Mouse (Mus musculus): Measurements from ENCODE around the gene Mmd2. TPM values are rescaled to one million over a fixed set of nuclear protein-coding genes. Genes with fewer than 3 reads are reported as not detected.

Gene Mmd2
- polyA plus RNA-seq, 1 experiment from 2014 or later: 59.2 TPM

DNA sequence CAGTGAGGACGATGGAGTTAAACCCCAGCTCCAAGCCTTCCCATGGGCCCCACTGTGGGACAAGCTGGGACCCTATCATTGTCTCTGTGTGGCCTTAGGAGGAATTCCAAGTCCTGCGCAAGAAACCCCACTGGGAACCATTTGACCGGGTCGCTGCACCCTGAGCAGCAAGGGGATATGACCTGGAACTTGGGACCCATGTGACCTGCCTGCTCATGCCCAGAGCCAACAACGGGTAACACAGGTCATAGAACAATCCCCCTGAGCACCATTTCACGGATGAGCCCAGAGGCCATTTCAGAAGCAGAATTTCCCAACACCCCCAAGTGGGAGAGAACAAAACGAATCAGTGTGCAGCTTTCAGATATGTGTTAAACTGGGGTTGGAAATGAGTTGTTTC is 4.2 kb downstream of the Mmd2 start:
- ATAC-seq (ENCODE audit: low FRiP score): no peak
- H3K4me3 ChIP-seq (replicated peaks): no peak overlapping the region
- H3K4me2 ChIP-seq: no peak overlapping the region
- H3K36me3 ChIP-seq: no peaks in the 10 kb centered on the region
- no peak overlapping the region for H3K27ac ChIP-seq (replicated peaks)
- H3K9ac ChIP-seq (replicated peaks): no peak overlapping the region
- 74% methylated on average over 7 of the region's 7 CpGs for WGBS
- no peaks in the 10 kb centered on the region for H3K9me3 ChIP-seq (replicated peaks)
- H3K27me3 ChIP-seq (replicated peaks): peaks cover 3% of the 10 kb centered on the region; the same call in 1 of the 2 replicates
- H3K4me1 ChIP-seq: peaks cover 11% of the 10 kb centered on the region

DNA sequence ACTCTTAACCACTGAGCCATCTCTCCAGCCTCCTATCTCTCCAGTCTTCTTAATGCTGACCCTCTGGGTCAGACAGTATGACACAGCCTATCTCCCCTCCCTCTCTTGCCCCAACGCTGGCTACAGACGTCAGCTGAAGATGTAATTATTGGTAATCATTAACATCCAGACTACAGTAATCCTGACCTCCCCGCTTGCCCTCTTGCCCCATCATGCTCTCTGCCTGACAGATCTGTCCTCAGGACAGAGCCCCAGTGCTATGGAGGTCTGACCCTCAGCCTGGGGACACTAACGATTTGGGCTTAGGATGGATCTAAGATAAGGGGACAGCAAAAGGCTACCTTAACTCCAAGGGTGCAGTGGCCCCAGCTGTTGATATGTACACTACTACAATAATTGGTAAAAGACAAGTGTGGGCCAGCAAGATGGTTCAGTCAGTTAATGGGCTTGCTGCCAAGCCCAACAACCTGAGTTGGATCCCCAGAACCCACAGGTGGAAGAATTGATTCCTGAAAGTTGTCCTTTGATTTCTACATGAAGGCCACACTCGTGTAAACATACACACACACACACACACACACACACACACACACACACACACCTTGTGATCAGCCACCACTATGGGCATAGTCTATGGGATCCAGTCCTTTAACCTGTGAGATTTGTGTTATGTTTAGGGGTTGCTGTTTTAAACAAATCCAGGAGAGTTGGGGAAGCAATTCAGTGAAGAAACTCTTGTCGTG is 10.8 kb downstream of the Mmd2 start:
- no peaks in the 10 kb centered on the region for H3K9me3 ChIP-seq (replicated peaks)
- no peak overlapping the region for H3K4me3 ChIP-seq (replicated peaks)
- H3K36me3 ChIP-seq: no peaks in the 10 kb centered on the region
- WGBS: 75% methylated on average over 6 of the region's 6 CpGs
- H3K27ac ChIP-seq (replicated peaks): no peak overlapping the region
- H3K4me2 ChIP-seq: no peak overlapping the region
- no peaks in the 10 kb centered on the region for H3K27me3 ChIP-seq (replicated peaks)
- H3K4me1 ChIP-seq: peaks cover 3% of the 10 kb centered on the region; the same call in 1 of the 2 replicates
- no peak overlapping the region for H3K9ac ChIP-seq (replicated peaks)
- no peak for ATAC-seq (ENCODE audit: low FRiP score)

DNA sequence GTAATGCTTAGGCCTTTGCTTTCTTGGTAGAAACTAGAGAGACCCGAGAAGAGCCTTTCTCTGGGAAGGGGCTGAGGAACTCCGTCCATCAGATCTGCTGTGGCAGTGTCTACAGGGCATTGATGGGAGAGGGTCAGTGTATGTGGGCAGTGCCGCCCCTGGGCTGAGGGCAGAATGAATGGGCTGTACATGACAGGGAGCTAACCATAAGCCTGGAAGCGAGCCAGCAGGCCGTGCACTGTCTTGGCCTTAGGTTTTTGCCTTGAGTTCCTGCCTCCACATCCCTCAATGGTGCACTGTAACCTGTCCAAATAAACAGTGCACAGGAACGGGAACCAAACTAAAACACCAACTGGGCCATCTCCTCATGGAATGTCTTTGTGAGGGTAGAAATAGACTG is 11.9 kb downstream of the Mmd2 start:
- Histone ChIP-seq H3K27me3 (replicated peaks) (no peaks in the 10 kb centered on the region), H3K36me3 (no peaks in the 10 kb centered on the region), H3K9me3 (replicated peaks) (no peaks in the 10 kb centered on the region), H3K4me1 (no peaks in the 10 kb centered on the region), H3K4me3 (replicated peaks) (no peak overlapping the region), H3K27ac (replicated peaks) (no peak overlapping the region), H3K4me2 (no peak overlapping the region), H3K9ac (replicated peaks) (no peak overlapping the region)
- ATAC-seq (ENCODE audit: low FRiP score): no peak
- WGBS: 81% methylated on average over 6 of the region's 6 CpGs

DNA sequence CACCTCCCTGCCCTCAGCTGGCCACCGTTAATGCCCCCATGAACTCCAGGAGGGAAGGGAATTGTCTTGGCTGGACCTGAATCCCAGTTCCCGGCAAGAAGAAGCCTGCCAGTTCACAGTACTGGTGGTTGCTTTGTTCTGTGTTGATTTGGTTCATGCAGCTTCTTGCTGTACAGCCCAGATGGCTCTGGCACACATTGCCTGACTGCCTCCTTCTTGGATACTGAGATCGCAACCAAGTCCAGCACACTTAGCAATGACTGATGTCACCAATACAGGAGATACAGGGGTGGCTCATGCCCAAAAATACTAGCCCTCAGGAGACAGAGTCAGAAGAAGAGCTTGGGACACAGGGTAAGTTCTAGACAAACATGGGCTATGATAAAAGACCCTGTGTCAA is 12.9 kb downstream of the Mmd2 start:
- no peak for ATAC-seq (ENCODE audit: low FRiP score)
- Histone ChIP-seq H3K4me3 (replicated peaks) (no peak overlapping the region), H3K9ac (replicated peaks) (no peak overlapping the region), H3K4me1 (peaks cover 7% of the 10 kb centered on the region; the same call in 1 of the 2 replicates), H3K36me3 (no peaks in the 10 kb centered on the region), H3K27ac (replicated peaks) (no peak overlapping the region; the same call in 1 of the 2 replicates), H3K4me2 (no peak overlapping the region), H3K27me3 (replicated peaks) (no peaks in the 10 kb centered on the region), H3K9me3 (replicated peaks) (no peaks in the 10 kb centered on the region)
- 61% methylated on average over 3 of the region's 3 CpGs for WGBS

DNA sequence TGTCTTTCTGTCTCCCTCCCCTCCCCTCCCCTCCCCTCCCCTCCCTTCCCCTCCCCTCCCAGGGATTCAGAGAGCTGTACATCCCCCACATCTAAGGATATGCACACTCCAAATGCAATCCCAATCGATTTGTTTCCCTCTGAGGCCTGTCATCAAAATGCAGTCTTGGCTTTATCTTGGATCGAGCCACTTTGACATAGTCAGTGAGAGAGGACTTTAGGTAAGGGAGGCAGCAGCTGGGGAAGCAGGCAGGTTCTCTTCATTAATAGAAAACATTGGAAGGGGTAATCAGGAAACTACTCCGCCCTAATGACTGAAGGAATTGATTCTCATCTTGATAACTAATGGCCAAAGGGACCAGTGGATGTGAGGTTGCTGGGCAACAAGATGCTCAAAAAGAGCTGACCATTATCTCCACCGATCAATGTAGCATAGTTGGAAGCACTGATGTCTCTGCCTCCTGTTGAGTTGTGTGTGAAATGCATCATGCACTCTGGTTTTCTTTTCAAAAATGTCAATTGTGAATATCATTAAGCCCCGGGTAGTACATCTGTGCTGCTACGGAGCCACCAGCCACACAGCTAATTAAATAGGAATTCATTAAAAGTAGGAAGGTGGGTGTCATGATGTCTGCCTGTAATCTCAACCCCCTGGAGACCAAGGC is 17.5 kb downstream of the Mmd2 start:
- no peak overlapping the region for H3K4me2 ChIP-seq
- no peaks in the 10 kb centered on the region for H3K9me3 ChIP-seq (replicated peaks)
- H3K9ac ChIP-seq (replicated peaks): no peak overlapping the region
- 0 out of 2 replicates have a peak overlapping the region, but pooled peaks have one; percentile 7 for H3K27ac ChIP-seq (replicated peaks)
- H3K27me3 ChIP-seq (replicated peaks): no peaks in the 10 kb centered on the region
- H3K36me3 ChIP-seq: no peaks in the 10 kb centered on the region
- H3K4me3 ChIP-seq (replicated peaks): no peak overlapping the region
- peaks cover 14% of the 10 kb centered on the region for H3K4me1 ChIP-seq
- 46% methylated on average over 6 of the region's 6 CpGs for WGBS
- ATAC-seq (ENCODE audit: low FRiP score): no peak

DNA sequence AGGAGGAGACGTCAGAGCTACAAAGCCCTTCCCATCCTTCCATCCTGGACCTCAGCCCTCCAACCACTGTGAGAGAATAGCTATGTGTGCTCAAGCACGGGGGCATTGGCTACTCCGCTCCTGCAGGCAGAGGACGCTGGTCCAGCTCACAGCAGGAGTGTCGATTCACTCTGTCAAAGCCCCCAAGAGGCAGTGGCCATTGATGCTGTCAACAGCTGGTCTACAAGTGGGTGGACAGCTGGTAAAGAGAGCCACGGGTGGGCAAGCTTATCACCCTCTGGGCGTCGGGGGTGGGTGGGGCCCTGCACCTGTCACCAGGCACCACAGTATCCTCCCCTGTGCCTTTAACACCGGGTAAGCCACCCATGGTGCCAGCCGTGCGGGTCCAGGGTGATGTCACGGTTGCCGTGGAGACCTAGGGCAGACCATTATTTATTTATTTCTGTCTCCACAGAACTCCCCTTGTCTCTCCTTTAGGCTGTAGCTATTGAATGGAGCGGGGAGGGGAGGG is 24.9 kb downstream of the Mmd2 start:
- Histone ChIP-seq H3K36me3 (no peaks in the 10 kb centered on the region), H3K4me1 (peaks cover 16% of the 10 kb centered on the region), H3K9ac (replicated peaks) (no peak overlapping the region), H3K4me2 (peak overlapping the region; percentile 40), H3K9me3 (replicated peaks) (no peaks in the 10 kb centered on the region), H3K4me3 (replicated peaks) (no peak overlapping the region), H3K27ac (replicated peaks) (peak overlapping the region; percentile 76), H3K27me3 (replicated peaks) (no peaks in the 10 kb centered on the region; the same call in 1 of the 2 replicates)
- ATAC-seq (ENCODE audit: low FRiP score): peak; percentile 91
- 22% methylated on average over 14 of the region's 14 CpGs for WGBS

DNA sequence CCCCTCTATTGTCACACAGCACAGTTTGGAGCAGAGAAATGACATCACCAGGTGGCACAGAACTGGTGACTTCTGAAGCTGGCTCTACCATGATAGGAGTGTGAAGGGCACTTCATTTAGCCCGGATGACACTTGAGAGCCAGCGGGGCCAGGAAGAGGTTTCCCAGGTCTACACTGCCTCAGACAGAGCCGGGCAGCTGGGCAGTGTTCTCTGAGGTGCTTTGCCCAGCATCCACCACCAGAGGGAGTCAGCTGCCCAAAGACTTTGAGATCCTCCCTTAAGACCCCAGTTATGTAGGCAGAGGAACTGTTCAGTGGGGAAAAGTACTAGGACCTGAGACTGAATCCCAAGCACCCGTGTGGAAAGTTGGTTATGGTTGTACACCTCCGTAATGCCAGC is 27.1 kb downstream of the Mmd2 start:
- Histone ChIP-seq H3K9ac (replicated peaks) (no peak overlapping the region), H3K4me2 (no peak overlapping the region), H3K9me3 (replicated peaks) (no peaks in the 10 kb centered on the region), H3K36me3 (peaks cover 3% of the 10 kb centered on the region; the same call in 1 of the 2 replicates), H3K27me3 (replicated peaks) (no peaks in the 10 kb centered on the region; the same call in 1 of the 2 replicates), H3K4me1 (peaks cover 16% of the 10 kb centered on the region), H3K27ac (replicated peaks) (no peak overlapping the region), H3K4me3 (replicated peaks) (no peak overlapping the region)
- ATAC-seq (ENCODE audit: low FRiP score): 0 out of 2 replicates have a peak, but pooled peaks have one; percentile 7
- WGBS: 18% methylated on average over 5 of the region's 5 CpGs

DNA sequence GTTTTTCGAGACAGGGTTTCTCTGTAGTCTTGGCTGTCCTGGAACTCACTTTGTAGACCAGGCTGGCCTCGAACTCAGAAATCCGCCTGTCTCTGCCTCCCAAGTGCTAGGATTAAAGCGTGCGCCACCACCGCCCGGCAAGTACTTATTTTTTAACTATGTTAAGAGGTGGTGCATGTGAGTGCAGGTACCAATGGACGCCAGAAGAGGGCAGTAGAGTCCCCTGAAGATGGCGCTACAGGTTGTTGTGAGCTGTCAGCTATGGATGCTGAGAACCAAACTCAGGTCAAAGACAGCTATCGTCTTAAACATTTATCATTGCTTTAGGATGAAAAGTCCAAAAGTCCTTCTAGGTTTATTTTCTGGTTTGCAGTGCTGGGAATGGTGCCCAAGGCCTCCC is 30.4 kb downstream of the Mmd2 start:
- no peak for ATAC-seq (ENCODE audit: low FRiP score)
- Histone ChIP-seq H3K9ac (replicated peaks) (no peak overlapping the region), H3K27ac (replicated peaks) (no peak overlapping the region), H3K27me3 (replicated peaks) (no peaks in the 10 kb centered on the region; the same call in 1 of the 2 replicates), H3K9me3 (replicated peaks) (no peaks in the 10 kb centered on the region; the same call in 1 of the 2 replicates), H3K36me3 (peaks cover 3% of the 10 kb centered on the region; the same call in 1 of the 2 replicates), H3K4me2 (no peak overlapping the region), H3K4me3 (replicated peaks) (no peak overlapping the region), H3K4me1 (0 out of 2 replicates have a peak, but pooled peaks cover 2% of the 10 kb centered on the region)
- WGBS: 91% methylated on average over 10 of the region's 10 CpGs

DNA sequence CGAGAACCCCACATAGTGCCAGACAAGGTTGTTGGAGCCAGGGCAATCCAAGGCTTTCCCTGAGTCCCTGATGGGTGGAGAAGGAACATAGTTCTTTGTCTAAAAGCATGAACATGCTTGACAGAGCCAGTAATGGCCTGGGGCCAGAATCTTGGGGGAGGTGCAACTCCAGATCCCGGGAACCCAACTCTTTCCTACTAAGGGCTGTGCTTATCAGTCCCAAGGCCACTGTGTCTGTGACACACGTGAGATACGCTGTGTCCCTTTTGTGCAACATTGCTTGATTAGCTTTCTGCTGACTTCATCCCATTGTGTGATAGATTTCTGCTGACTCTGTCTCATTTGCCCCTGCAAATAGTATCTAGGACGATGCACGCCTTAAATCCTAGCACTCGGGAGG is 31.8 kb downstream of the Mmd2 start:
- Histone ChIP-seq H3K4me3 (replicated peaks) (no peak overlapping the region), H3K27ac (replicated peaks) (no peak overlapping the region), H3K4me2 (no peak overlapping the region), H3K36me3 (peaks cover 9% of the 10 kb centered on the region), H3K4me1 (0 out of 2 replicates have a peak, but pooled peaks cover 2% of the 10 kb centered on the region), H3K27me3 (replicated peaks) (no peaks in the 10 kb centered on the region; the same call in 1 of the 2 replicates), H3K9me3 (replicated peaks) (no peaks in the 10 kb centered on the region; the same call in 1 of the 2 replicates), H3K9ac (replicated peaks) (no peak overlapping the region)
- ATAC-seq (ENCODE audit: low FRiP score): no peak
- 86% methylated on average over 7 of the region's 7 CpGs for WGBS

DNA sequence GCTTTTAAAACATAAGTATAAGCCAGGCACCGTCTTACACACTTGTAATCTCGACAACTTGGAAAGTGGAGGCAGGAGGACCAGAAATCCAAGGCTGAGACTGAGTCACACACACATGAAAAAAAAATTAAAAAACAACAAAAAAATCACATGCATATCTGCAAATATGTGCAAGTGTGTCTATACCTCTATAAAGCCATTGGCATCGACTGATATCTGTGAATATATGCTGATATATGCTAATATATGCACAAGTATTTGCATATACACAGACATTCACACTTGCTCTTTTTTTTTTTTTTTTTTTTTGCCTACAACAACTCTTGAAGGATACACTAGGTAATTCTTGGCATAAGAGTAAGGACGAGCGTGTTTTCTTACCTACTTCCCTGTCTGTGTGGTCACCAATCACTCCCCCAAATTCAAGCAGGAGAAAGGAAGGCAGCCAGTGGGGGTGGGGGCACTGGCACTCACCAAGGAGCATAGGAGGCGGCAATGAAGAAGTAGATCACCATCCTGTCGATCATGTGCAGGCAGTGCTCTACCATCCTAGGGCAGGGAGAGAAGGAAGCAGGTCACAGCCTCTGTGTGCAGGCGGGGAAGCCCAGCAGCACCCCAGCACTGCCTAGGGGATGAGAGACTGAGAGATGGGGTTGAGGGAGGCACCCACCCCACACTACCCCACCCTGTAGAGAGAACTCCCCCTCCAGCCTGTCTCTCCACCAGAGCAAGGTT is 34.1 kb downstream of the Mmd2 start:
- Histone ChIP-seq H3K27ac (replicated peaks) (no peak overlapping the region), H3K4me1 (no peaks in the 10 kb centered on the region), H3K4me3 (replicated peaks) (no peak overlapping the region), H3K9me3 (replicated peaks) (no peaks in the 10 kb centered on the region; the same call in 1 of the 2 replicates), H3K27me3 (replicated peaks) (no peaks in the 10 kb centered on the region), H3K36me3 (peaks cover 9% of the 10 kb centered on the region), H3K4me2 (no peak overlapping the region), H3K9ac (replicated peaks) (no peak overlapping the region)
- ATAC-seq (ENCODE audit: low FRiP score): no peak
- WGBS: 74% methylated on average over 8 of the region's 8 CpGs

DNA sequence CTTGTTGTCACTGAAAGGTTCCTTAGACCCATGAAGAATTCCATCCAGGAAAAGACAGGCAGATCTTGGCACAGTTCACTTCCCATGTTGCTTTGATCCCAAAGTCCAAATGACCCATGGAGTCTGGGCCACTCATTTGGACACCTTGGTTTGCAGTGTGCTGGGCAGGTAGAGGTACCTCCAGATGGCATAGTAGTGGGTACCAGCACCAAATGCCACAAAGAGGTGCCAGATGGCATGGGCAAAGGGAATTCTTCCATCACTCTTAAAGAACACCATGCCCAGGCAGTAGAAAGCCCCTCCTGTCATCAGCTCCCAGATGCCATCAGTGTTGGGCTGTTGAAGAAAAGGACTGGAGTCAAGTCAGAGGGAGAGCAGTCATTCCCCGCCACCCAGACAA is 44.0 kb downstream of the Mmd2 start:
- Histone ChIP-seq H3K4me3 (replicated peaks) (no peak overlapping the region), H3K36me3 (peaks cover 12% of the 10 kb centered on the region), H3K4me2 (no peak overlapping the region), H3K27ac (replicated peaks) (no peak overlapping the region), H3K4me1 (no peaks in the 10 kb centered on the region), H3K27me3 (replicated peaks) (no peaks in the 10 kb centered on the region), H3K9ac (replicated peaks) (no peak overlapping the region), H3K9me3 (replicated peaks) (no peaks in the 10 kb centered on the region)
- no peak for ATAC-seq (ENCODE audit: low FRiP score)
- WGBS: 95% methylated on average over 1 of the region's 1 CpGs
